Mouse (Mus musculus) testis, adult 2 months (tissue): ENCODE measurements around the gene Dnajb1. TPM values are rescaled to one million over a fixed set of nuclear protein-coding genes. Genes with fewer than 3 reads are reported as not detected.

Source experiments
- H3K27ac ChIP-seq: fragments of 200-500 bp; 2 replicates; pipeline ENCODE4 v1.5.1; 2012; ENCODE audit warnings: low read depth, low read length; ENCODE audit not compliant: control insufficient read depth, insufficient read depth
- H3K27me3 ChIP-seq: fragments of 200-500 bp; 2 replicates; pipeline ENCODE4 v1.6.1; 2012; ENCODE audit warnings: mild to moderate bottlenecking, low read length, moderate library complexity; ENCODE audit not compliant: control insufficient read depth, insufficient read depth
- H3K36me3 ChIP-seq: fragments of 200-500 bp; 2 replicates; pipeline ENCODE4 v1.6.1; 2012; ENCODE audit warnings: mild to moderate bottlenecking, low read length; ENCODE audit not compliant: control insufficient read depth, insufficient read depth
- H3K4me1 ChIP-seq: fragments of 200-500 bp; 2 replicates; pipeline ENCODE4 v1.6.1; 2012; ENCODE audit warnings: low read length; ENCODE audit not compliant: control insufficient read depth, insufficient read depth
- H3K4me3 ChIP-seq: fragments of 200-500 bp; 2 replicates; pipeline ENCODE4 v1.5.1; 2012; ENCODE audit warnings: low read depth, mild to moderate bottlenecking, low read length, moderate library complexity, mixed read lengths; ENCODE audit not compliant: control insufficient read depth
- CTCF ChIP-seq: fragments of 200-500 bp; IDR thresholded peaks from 2 replicates; pipeline ENCODE4 v1.5.1; 2012; ENCODE audit warnings: low read depth, mild to moderate bottlenecking, inconsistent platforms, low read length, moderate library complexity; ENCODE audit not compliant: control insufficient read depth, insufficient read depth, insufficient replicate concordance
- POLR2A ChIP-seq: fragments of 200-500 bp; IDR thresholded peaks from 2 replicates; pipeline ENCODE4 v1.6.1; 2012; ENCODE audit warnings: low read depth, mild to moderate bottlenecking, inconsistent platforms, low read length, moderate library complexity; ENCODE audit not compliant: control insufficient read depth
- polyA plus RNA-seq: library from polyadenylated mRNA; depleted of rRNA; stranded (reverse); fragments of >200 nt; gene quantifications from 2 replicates; pipeline ENCODE4 v1.2.3, GENCODE M21; 2012

The Dnajb1 gene
- polyA plus RNA-seq, 1 experiment: 203 TPM

DNA sequence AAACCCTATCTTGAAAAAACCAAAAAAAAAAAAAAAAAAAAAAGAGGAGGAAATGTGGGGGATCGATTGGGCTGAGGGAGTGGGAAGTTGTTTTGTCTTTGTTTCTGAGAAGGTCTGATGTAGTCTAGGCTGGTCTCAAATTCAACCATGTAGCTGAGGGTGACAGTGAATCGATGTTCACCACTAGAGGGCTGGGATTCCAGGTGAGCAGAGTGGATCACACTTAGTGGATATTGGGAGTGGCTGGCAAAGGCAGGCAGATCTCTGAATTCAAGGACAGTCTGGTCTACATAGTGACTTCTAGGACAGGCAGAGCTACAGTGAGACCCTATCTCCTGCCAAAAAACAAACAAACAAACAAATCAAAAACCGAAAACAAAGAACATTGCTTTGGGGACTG, 16.7 kb downstream of the Dnajb1 start:
- Histone ChIP-seq H3K4me1 (peaks cover 6% of the 10 kb centered on the region), H3K27ac (no peak overlapping the region), H3K36me3 (no peaks in the 10 kb centered on the region), H3K4me3 (no peak overlapping the region), H3K27me3 (no peaks in the 10 kb centered on the region)
- no peak for TF ChIP-seq POLR2A
- no peak for TF ChIP-seq CTCF

DNA sequence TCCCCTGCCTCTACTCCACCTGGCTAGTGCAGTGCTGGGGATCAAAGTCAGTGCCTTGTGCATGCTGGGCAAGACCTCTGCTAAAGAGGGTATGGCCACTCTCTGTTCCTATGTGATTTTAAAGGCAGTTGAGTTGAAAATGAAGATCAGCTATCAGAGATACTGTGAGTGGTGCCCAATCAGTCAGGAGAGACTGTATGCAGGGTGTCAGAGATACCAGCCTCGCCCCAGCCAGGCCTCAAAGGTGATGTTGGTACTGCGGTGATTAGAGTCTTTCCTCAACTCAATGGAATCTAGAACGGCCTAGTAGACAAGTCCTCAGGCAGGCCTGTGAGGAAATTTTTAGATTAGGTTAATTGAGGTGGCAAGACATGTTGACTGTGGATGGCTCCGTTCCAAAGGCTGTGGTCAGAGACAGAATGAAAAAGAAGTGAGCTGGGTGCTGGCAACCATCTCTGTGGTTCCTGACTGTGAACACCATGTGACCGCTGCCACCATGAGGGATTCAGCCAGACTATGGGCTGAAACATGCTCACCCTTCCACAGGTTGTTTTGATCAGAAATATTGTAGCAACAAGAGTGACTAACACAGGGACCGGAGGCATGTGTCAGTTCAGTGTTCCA, 17.8 kb downstream of the Dnajb1 start:
- no peak overlapping the region for H3K4me3 ChIP-seq
- no peak for TF ChIP-seq POLR2A
- no peak for TF ChIP-seq CTCF
- no peak overlapping the region for H3K27ac ChIP-seq
- H3K36me3 ChIP-seq: no peaks in the 10 kb centered on the region
- no peaks in the 10 kb centered on the region for H3K27me3 ChIP-seq
- H3K4me1 ChIP-seq: peaks cover 6% of the 10 kb centered on the region

DNA sequence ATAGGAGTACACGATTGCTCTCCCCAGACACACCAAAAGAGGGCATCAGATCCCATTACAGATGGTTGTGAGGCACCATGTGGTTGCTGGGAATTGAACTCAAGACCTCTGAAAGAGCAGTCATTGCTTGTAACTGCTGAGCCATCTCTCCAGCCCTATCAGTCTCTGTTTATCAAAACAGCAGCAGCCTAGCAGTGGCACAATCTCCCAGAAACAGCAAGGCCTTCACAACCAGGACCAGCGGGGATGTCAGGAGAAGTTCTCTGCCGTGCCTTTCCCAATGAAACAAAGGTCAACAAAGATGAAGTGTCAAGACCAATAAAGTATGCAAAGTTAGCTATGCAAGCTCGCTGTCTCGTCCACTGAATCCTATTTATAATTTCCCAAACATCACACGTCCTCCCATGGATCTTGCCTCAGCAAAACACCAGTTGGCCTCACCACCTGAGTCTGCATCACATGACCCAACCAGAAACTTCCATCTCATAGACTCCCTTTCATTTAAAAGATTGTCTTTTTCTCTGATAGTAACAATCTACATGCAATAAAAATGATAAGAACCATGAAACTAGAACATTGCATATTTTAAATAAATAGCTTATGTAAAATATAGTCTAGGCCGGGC, 24.2 kb downstream of the Dnajb1 start:
- Histone ChIP-seq H3K27ac (no peak overlapping the region), H3K4me3 (no peak overlapping the region), H3K27me3 (no peaks in the 10 kb centered on the region), H3K36me3 (no peaks in the 10 kb centered on the region), H3K4me1 (no peaks in the 10 kb centered on the region)
- TF ChIP-seq POLR2A: no peak
- TF ChIP-seq CTCF: no peak

DNA sequence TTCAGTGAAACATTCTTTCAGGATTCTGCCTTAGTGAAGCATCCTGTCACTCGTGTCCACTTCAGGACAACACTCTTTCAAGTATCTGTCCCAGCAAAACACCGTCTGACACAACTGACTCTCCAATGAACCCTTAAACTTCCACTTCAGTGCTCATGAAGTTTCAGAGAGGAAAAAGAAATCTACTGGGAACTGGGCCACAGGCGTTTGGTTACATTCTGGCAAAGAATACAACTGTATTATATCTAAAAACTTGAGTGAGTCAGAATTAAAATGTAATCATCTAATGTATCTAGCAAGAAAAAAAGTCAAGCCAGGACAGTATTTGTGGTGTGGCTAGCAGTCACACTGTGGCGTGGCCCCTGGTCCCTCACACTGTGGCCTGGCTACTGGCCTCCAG, 30.9 kb downstream of the Dnajb1 start:
- no peak overlapping the region for H3K27ac ChIP-seq
- TF ChIP-seq CTCF (no peak), POLR2A (no peak)
- no peak overlapping the region for H3K4me3 ChIP-seq
- no peaks in the 10 kb centered on the region for H3K4me1 ChIP-seq
- H3K36me3 ChIP-seq: no peaks in the 10 kb centered on the region
- no peaks in the 10 kb centered on the region for H3K27me3 ChIP-seq

DNA sequence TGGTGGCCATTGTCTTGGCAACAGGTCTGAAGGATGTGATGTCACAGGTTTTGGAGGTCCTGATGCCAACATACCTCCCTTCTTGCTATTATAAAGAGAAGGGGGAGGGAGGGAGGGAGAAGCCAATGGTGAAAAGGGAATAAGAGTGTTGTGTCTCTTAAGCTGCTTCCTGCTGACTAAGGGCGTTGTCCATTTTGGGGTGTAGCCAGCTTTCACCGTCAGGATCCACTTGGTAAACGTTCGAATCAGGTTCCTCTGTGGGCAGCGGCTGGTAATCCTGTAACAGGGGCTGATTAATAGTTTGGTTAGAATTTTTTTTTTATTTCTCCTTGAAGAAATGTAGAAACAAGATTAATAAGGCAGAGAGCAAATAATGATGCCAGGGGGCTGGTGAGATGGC, 31.7 kb downstream of the Dnajb1 start:
- Histone ChIP-seq H3K27ac (no peak overlapping the region), H3K4me3 (no peak overlapping the region), H3K36me3 (no peaks in the 10 kb centered on the region), H3K4me1 (no peaks in the 10 kb centered on the region), H3K27me3 (no peaks in the 10 kb centered on the region)
- TF ChIP-seq CTCF (no peak), POLR2A (no peak)

DNA sequence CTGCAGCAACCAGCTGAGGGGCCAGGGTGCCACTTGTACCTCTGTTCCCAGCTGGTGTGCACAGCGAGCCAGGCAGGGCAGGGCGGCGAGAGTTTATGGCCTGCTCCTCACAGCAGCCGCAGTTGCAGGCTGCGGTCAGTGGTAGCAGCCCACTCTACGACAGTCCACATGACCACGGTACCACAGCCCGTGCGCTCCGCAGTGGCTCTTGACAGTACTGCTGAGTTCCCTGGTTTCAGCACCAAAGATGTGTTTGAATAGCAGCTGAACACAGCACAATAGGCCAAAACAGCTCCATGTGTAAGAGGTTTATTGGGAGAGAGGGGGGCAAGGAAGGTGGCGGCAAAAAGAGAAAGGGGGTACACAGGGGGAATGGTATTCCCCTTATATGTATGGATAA, 39.5 kb downstream of the Dnajb1 start:
- no peak for TF ChIP-seq CTCF
- TF ChIP-seq POLR2A: no peak
- H3K4me3 ChIP-seq: no peak overlapping the region

DNA sequence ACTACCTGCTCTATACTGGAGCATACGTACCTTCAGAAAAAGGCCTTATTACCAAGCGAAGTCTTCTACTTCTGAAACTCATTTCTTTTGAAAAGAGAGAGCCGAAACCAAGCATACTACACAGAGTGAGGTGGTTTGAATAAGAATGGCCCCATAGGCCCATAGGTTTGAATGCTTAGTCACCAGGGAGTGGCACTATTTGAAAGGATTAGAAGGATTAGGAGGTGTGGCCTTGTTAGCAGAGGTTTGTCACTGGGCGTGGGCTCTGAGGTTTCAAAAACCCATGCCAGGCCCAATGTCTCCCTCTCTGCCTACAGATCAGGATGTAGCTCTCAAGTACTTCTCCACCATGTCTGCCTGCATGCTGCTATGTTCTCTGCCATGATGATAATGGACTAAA, 40.0 kb downstream of the Dnajb1 start:
- TF ChIP-seq CTCF (no peak), POLR2A (no peak)
- Histone ChIP-seq H3K36me3 (no peaks in the 10 kb centered on the region), H3K27me3 (no peaks in the 10 kb centered on the region), H3K4me3 (no peak overlapping the region), H3K27ac (no peak overlapping the region), H3K4me1 (peaks cover 6% of the 10 kb centered on the region)

More for the DNA sequence above, 39.5 kb downstream of the Dnajb1 start:
- no peaks in the 10 kb centered on the region for H3K36me3 ChIP-seq
- H3K27me3 ChIP-seq: no peaks in the 10 kb centered on the region
- H3K4me1 ChIP-seq: peaks cover 2% of the 10 kb centered on the region
- no peak overlapping the region for H3K27ac ChIP-seq
